Mouse (Mus musculus): ENCODE measurements around the gene Areg.

Areg gene

GRCm38 (mm10) chr5:91166601-91167000 is 27.2 kb downstream of the Areg start:
- no peak for DNase-seq (ENCODE audit: low spot score)

DNA sequence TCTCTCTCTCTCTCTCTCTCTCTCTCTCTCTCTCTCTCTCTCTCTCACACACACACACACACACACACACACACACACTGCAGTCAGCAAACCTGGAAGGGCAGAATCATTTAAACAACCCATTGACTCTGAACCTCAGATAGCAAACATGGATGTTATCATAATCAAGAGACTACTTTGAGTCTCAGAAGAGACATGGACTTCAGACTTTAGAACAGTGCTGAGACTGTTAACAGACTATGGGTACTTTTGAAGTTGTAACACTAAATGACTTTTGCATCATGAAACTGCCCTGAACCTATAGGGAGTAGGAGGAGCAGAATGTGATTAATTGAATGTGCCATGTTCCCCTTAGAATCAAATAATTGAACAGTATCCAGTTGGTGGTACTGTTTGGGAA is 37.0 kb downstream of the Areg start:
- DNase-seq (ENCODE audit: low spot score) = no peak

DNA sequence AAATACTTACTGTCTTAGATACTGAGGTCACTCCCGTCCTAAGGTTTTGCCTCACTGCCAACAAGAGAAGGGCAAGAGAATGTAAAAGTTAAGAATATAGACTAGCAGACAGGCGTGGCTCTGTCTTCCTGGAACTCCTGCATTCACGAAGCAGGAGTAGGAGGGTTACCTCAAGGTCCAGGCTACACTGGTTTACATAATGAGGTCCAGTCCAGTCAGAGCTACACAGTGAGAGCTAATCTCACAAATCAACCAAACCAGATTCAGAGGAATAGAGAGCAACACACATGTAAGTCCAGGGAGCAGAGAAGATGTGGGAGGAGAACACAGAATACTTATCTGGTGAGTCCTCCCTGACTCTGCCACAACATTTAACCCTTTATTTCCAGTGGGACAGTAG is 55.2 kb downstream of the Areg start:
- no peak for DNase-seq (ENCODE audit: low spot score)

Measured in ovary, postnatal 36 days (tissue).